Mouse (Mus musculus): ENCODE results near the gene Fgfr2. TPM values are rescaled to one million over a fixed set of nuclear protein-coding genes. Genes with fewer than 3 reads are reported as not detected.

Gene Fgfr2
- polyA plus RNA-seq, 1 experiment from 2014 or later = 93.6 TPM

GRCm38 (mm10) chr7:132056565-132056964 lies 1066.6 kb downstream of the Fgfr2 start:
- 48% methylated on average over 7 of the region's 7 CpGs for WGBS
- no peaks in the 10 kb centered on the region for H3K36me3 ChIP-seq (ENCODE audit: control insufficient read depth, insufficient read depth, low read length)
- no peak for DNase-seq (ENCODE audit: low spot score)
- H3K9ac ChIP-seq (ENCODE audit: low read length) = no peak overlapping the region
- no peak overlapping the region for H3K27ac ChIP-seq (ENCODE audit: low read depth, low read length)
- H3K27me3 ChIP-seq (ENCODE audit: control insufficient read depth, insufficient read depth, low read length) = no peaks in the 10 kb centered on the region
- no peak overlapping the region for H3K4me3 ChIP-seq (ENCODE audit: low read depth, low read length)
- no peak overlapping the region for H3K4me2 ChIP-seq (ENCODE audit: low read depth, low read length, severe bottlenecking)
- no peak for ATAC-seq (replicated peaks; ENCODE audit: low FRiP score)
- H3K9me3 ChIP-seq (ENCODE audit: control insufficient read depth, low read length) = no peaks in the 10 kb centered on the region
- H3K4me1 ChIP-seq (replicated peaks; ENCODE audit: control insufficient read depth, insufficient read depth, low read length) = no peaks in the 10 kb centered on the region

DNA sequence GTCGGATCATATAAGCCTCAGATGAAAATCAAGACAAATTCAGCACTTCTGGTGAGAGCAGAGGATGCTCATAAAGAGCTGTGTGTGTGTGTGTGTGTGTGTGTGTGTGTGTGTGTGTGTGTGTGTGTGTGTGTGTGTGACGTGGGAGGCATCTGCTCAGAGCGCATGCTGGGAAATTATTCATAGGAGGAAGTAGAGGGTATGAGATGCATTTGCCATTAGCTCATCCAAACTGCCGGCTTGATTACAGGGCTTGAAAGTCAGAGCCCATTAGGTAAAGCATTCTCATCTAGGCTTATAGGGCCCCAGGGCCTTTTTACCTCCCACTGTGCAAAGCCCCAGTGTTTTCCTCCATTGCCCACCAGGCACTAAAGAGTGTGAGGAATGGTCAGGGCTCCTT lies 1076.5 kb downstream of the Fgfr2 start:
- Histone ChIP-seq H3K9me3 (ENCODE audit: control insufficient read depth, low read length) (no peaks in the 10 kb centered on the region), H3K4me1 (replicated peaks; ENCODE audit: control insufficient read depth, insufficient read depth, low read length) (0 out of 2 replicates have a peak, but pooled peaks cover 2% of the 10 kb centered on the region), H3K4me3 (ENCODE audit: low read depth, low read length) (no peak overlapping the region), H3K4me2 (ENCODE audit: low read depth, low read length, severe bottlenecking) (no peak overlapping the region), H3K27ac (ENCODE audit: low read depth, low read length) (no peak overlapping the region), H3K27me3 (ENCODE audit: control insufficient read depth, insufficient read depth, low read length) (no peaks in the 10 kb centered on the region), H3K9ac (ENCODE audit: low read length) (no peak overlapping the region), H3K36me3 (ENCODE audit: control insufficient read depth, insufficient read depth, low read length) (no peaks in the 10 kb centered on the region)
- DNase-seq (ENCODE audit: low spot score) (no peak), ATAC-seq (replicated peaks; ENCODE audit: low FRiP score) (no peak)
- WGBS = 49% methylated on average over 4 of the region's 4 CpGs

GRCm38 (mm10) chr7:132031940-132032531 lies 1091.1 kb downstream of the Fgfr2 start:
- H3K4me3 ChIP-seq (ENCODE audit: low read depth, low read length) = no peak overlapping the region
- no peak overlapping the region for H3K9ac ChIP-seq (ENCODE audit: low read length)
- H3K27ac ChIP-seq (ENCODE audit: low read depth, low read length) = no peak overlapping the region
- H3K4me2 ChIP-seq (ENCODE audit: low read depth, low read length, severe bottlenecking) = no peak overlapping the region
- H3K9me3 ChIP-seq (ENCODE audit: control insufficient read depth, low read length) = no peaks in the 10 kb centered on the region
- WGBS = 59% methylated on average over 6 of the region's 6 CpGs
- H3K4me1 ChIP-seq (replicated peaks; ENCODE audit: control insufficient read depth, insufficient read depth, low read length) = 0 out of 2 replicates have a peak, but pooled peaks cover 7% of the 10 kb centered on the region
- no peaks in the 10 kb centered on the region for H3K36me3 ChIP-seq (ENCODE audit: control insufficient read depth, insufficient read depth, low read length)
- H3K27me3 ChIP-seq (ENCODE audit: control insufficient read depth, insufficient read depth, low read length) = no peaks in the 10 kb centered on the region
- ATAC-seq (replicated peaks; ENCODE audit: low FRiP score) = no peak
- DNase-seq (ENCODE audit: low spot score) = no peak

GRCm38 (mm10) chr7:132026671-132027070 lies 1096.5 kb downstream of the Fgfr2 start:
- Histone ChIP-seq H3K9ac (ENCODE audit: low read length) (no peak overlapping the region), H3K27ac (ENCODE audit: low read depth, low read length) (no peak overlapping the region), H3K4me1 (replicated peaks; ENCODE audit: control insufficient read depth, insufficient read depth, low read length) (no peaks in the 10 kb centered on the region), H3K36me3 (ENCODE audit: control insufficient read depth, insufficient read depth, low read length) (no peaks in the 10 kb centered on the region), H3K27me3 (ENCODE audit: control insufficient read depth, insufficient read depth, low read length) (no peaks in the 10 kb centered on the region), H3K4me2 (ENCODE audit: low read depth, low read length, severe bottlenecking) (no peak overlapping the region), H3K9me3 (ENCODE audit: control insufficient read depth, low read length) (no peaks in the 10 kb centered on the region), H3K4me3 (ENCODE audit: low read depth, low read length) (no peak overlapping the region)
- DNase-seq (ENCODE audit: low spot score) = no peak
- no peak for ATAC-seq (replicated peaks; ENCODE audit: low FRiP score)
- WGBS = 80% methylated on average over 6 of the region's 6 CpGs

DNA sequence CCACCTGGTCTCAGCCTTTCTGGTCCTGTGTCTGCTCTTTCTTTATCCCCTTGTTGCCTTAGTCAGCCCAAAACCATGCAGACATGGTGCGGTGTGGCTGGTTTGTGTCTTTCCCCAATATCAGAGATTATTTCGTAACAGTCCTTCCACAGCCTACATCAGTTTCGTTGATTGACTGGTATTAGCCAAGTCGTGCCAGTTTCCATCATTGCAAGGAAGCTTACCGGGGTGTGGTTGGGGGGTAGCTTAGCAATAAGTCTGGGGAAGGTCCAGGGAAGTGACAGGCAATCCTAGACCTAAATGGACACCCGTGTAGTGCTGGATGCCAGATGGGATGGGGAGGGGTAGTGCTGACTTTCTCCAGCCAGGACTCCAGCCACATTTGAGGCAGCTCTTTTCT lies 1097.6 kb downstream of the Fgfr2 start:
- no peaks in the 10 kb centered on the region for H3K36me3 ChIP-seq (ENCODE audit: control insufficient read depth, insufficient read depth, low read length)
- ATAC-seq (replicated peaks; ENCODE audit: low FRiP score) (no peak), DNase-seq (ENCODE audit: low spot score) (no peak)
- no peak overlapping the region for H3K4me2 ChIP-seq (ENCODE audit: low read depth, low read length, severe bottlenecking)
- 66% methylated on average over 6 of the region's 6 CpGs for WGBS
- no peak overlapping the region for H3K4me3 ChIP-seq (ENCODE audit: low read depth, low read length)
- H3K27ac ChIP-seq (ENCODE audit: low read depth, low read length) = no peak overlapping the region
- H3K4me1 ChIP-seq (replicated peaks; ENCODE audit: control insufficient read depth, insufficient read depth, low read length) = no peaks in the 10 kb centered on the region
- no peak overlapping the region for H3K9ac ChIP-seq (ENCODE audit: low read length)
- H3K27me3 ChIP-seq (ENCODE audit: control insufficient read depth, insufficient read depth, low read length) = no peaks in the 10 kb centered on the region
- no peaks in the 10 kb centered on the region for H3K9me3 ChIP-seq (ENCODE audit: control insufficient read depth, low read length)

GRCm38 (mm10) chr7:132015933-132016332 lies 1107.2 kb downstream of the Fgfr2 start:
- WGBS = 56% methylated on average over 3 of the region's 3 CpGs
- H3K36me3 ChIP-seq (ENCODE audit: control insufficient read depth, insufficient read depth, low read length) = no peaks in the 10 kb centered on the region
- no peaks in the 10 kb centered on the region; the same call in 1 of the 2 replicates for H3K4me1 ChIP-seq (replicated peaks; ENCODE audit: control insufficient read depth, insufficient read depth, low read length)
- no peaks in the 10 kb centered on the region for H3K27me3 ChIP-seq (ENCODE audit: control insufficient read depth, insufficient read depth, low read length)
- H3K4me2 ChIP-seq (ENCODE audit: low read depth, low read length, severe bottlenecking) = no peak overlapping the region
- no peak overlapping the region for H3K4me3 ChIP-seq (ENCODE audit: low read depth, low read length)
- DNase-seq (ENCODE audit: low spot score) = no peak
- no peak for ATAC-seq (replicated peaks; ENCODE audit: low FRiP score)
- H3K9me3 ChIP-seq (ENCODE audit: control insufficient read depth, low read length) = no peaks in the 10 kb centered on the region
- no peak overlapping the region for H3K27ac ChIP-seq (ENCODE audit: low read depth, low read length)
- no peak overlapping the region for H3K9ac ChIP-seq (ENCODE audit: low read length)

- Histone ChIP-seq H3K4me2 (ENCODE audit: low read depth, low read length, severe bottlenecking) (no peak overlapping the region), H3K9ac (ENCODE audit: low read length) (no peak overlapping the region), H3K27ac (ENCODE audit: low read depth, low read length) (no peak overlapping the region), H3K4me1 (replicated peaks; ENCODE audit: control insufficient read depth, insufficient read depth, low read length) (no peaks in the 10 kb centered on the region; the same call in 1 of the 2 replicates), H3K4me3 (ENCODE audit: low read depth, low read length) (no peak overlapping the region), H3K27me3 (ENCODE audit: control insufficient read depth, insufficient read depth, low read length) (no peaks in the 10 kb centered on the region), H3K36me3 (ENCODE audit: control insufficient read depth, insufficient read depth, low read length) (no peaks in the 10 kb centered on the region), H3K9me3 (ENCODE audit: control insufficient read depth, low read length) (no peaks in the 10 kb centered on the region)
- no peak for ATAC-seq (replicated peaks; ENCODE audit: low FRiP score)
- 3% methylated on average over 3 of the region's 3 CpGs for WGBS
- no peak for DNase-seq (ENCODE audit: low spot score)
These were observed 1108.0 kb downstream of the Fgfr2 start for GRCm38 (mm10) chr7:132015193-132015592.

DNA sequence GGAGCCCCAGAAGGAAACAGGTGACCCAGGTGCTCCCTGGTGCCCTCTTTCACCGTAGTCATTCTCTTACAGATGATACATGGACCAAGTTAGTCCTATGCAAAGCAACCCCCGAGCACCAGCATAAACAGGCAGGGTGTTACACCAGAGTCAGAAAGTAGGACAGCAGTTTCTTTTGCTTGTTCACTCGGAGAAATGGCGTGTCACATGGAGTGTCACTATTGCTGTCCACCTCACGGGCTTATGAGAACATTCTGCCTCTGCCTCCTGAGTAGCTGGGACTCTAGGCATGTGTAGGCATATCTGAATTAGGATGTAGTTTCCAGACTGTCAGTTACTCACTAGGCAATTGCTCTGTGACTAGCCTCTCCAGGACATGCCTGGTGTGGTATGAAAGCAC lies 1109.2 kb downstream of the Fgfr2 start:
- H3K4me1 ChIP-seq (replicated peaks; ENCODE audit: control insufficient read depth, insufficient read depth, low read length) = no peaks in the 10 kb centered on the region; the same call in 1 of the 2 replicates
- H3K4me2 ChIP-seq (ENCODE audit: low read depth, low read length, severe bottlenecking) = no peak overlapping the region
- no peaks in the 10 kb centered on the region for H3K27me3 ChIP-seq (ENCODE audit: control insufficient read depth, insufficient read depth, low read length)
- H3K4me3 ChIP-seq (ENCODE audit: low read depth, low read length) = no peak overlapping the region
- 86% methylated on average over 5 of the region's 5 CpGs for WGBS
- H3K9ac ChIP-seq (ENCODE audit: low read length) = no peak overlapping the region
- no peaks in the 10 kb centered on the region for H3K9me3 ChIP-seq (ENCODE audit: control insufficient read depth, low read length)
- no peaks in the 10 kb centered on the region for H3K36me3 ChIP-seq (ENCODE audit: control insufficient read depth, insufficient read depth, low read length)
- H3K27ac ChIP-seq (ENCODE audit: low read depth, low read length) = no peak overlapping the region
- ATAC-seq (replicated peaks; ENCODE audit: low FRiP score) = no peak
- no peak for DNase-seq (ENCODE audit: low spot score)

DNA sequence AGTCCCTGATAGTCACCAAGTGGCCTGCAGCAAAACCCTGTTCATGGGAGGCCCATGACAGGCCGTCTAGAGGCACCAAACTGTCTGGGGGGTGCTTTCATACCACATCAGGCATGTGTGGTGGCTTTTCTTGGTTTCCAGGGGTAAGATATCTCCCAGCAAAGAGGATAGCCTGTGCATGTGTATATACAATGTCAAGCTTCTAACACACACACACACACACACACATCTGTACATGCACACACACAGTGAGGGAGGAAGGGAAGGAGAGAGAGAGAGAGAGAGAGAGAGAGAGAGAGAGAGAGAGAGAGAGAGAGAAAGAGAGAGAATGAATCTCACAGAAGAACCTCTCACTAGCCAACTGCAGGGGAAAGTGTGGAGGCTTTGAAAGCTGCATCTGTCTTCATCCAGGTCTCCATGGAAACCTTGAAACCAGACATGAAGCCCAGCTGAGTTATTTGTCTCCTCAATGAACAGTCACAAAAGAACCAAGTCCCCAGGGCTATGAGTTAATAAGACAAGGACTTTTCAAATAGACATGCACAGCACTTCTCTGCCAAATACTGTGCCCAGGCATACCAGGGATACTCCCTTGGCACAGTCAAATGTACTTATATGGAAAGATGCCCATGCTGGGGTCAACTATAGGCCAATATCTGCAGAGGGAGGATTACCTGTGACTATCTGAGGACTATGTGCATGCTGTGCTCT lies 1110.0 kb downstream of the Fgfr2 start:
- 18% methylated on average over 1 of the region's 1 CpGs for WGBS
- no peak overlapping the region for H3K4me3 ChIP-seq (ENCODE audit: low read depth, low read length)

More for the DNA sequence above, 1110.0 kb downstream of the Fgfr2 start:
- Histone ChIP-seq H3K36me3 (ENCODE audit: control insufficient read depth, insufficient read depth, low read length) (no peaks in the 10 kb centered on the region), H3K4me2 (ENCODE audit: low read depth, low read length, severe bottlenecking) (no peak overlapping the region), H3K9me3 (ENCODE audit: control insufficient read depth, low read length) (no peaks in the 10 kb centered on the region), H3K9ac (ENCODE audit: low read length) (no peak overlapping the region), H3K27ac (ENCODE audit: low read depth, low read length) (no peak overlapping the region), H3K27me3 (ENCODE audit: control insufficient read depth, insufficient read depth, low read length) (no peaks in the 10 kb centered on the region), H3K4me1 (replicated peaks; ENCODE audit: control insufficient read depth, insufficient read depth, low read length) (no peaks in the 10 kb centered on the region; the same call in 1 of the 2 replicates)
- peak; percentile 46; the same call in 1 of the 2 replicates for ATAC-seq (replicated peaks; ENCODE audit: low FRiP score)
- no peak for DNase-seq (ENCODE audit: low spot score)
